Mouse (Mus musculus) forebrain, embryonic 16.5 days (tissue): ENCODE results near the gene Trp53tg5. TPM values are rescaled to one million over a fixed set of nuclear protein-coding genes. Genes with fewer than 3 reads are reported as not detected.

Experiments
- ATAC-seq: fragments of 200-750 bp; cut with Nextera tagmentation; 2 replicates; pipeline ENCODE4 v1.8.0; 2017; ENCODE audit warnings: mild to moderate bottlenecking, moderate library complexity
- H3K27ac ChIP-seq: fragments of 300-500 bp; sonication (generic); 2 replicates; pipeline ENCODE4 v1.5.1; 2014; ENCODE audit warnings: low read length, control low read depth
- H3K27me3 ChIP-seq: fragments of 300-500 bp; sonication (generic); replicated peaks from 2 replicates; pipeline ENCODE4 v1.6.1; 2014; ENCODE audit warnings: low read length; ENCODE audit not compliant: control insufficient read depth, insufficient read depth
- H3K36me3 ChIP-seq: fragments of 300-500 bp; sonication (generic); 2 replicates; pipeline ENCODE4 v1.6.1; 2014; ENCODE audit not compliant: control insufficient read depth, insufficient read depth
- H3K4me1 ChIP-seq: fragments of 300-500 bp; sonication (generic); replicated peaks from 2 replicates; pipeline ENCODE4 v1.6.1; 2014; ENCODE audit warnings: low read length; ENCODE audit not compliant: control insufficient read depth, insufficient read depth
- H3K4me2 ChIP-seq: fragments of 300-500 bp; sonication (generic); 2 replicates; pipeline ENCODE4 v1.6.1; 2014; ENCODE audit warnings: mild to moderate bottlenecking, low read length, control low read depth
- H3K4me3 ChIP-seq: fragments of 300-500 bp; sonication (generic); replicated peaks from 2 replicates; pipeline ENCODE4 v1.5.1; 2014; ENCODE audit warnings: mild to moderate bottlenecking, low read length, control low read depth
- H3K9ac ChIP-seq: fragments of 300-500 bp; sonication (generic); replicated peaks from 2 replicates; pipeline ENCODE4 v1.6.1; 2014; ENCODE audit warnings: low read depth, low read length, control low read depth
- H3K9me3 ChIP-seq: fragments of 300-500 bp; sonication (generic); 2 replicates; pipeline ENCODE4 v1.6.1; 2016; ENCODE audit warnings: low read length; ENCODE audit not compliant: control insufficient read depth
- WGBS: fragments of 180-500 bp; shearing (Covaris S2); extraction: QIAGEN DNeasy Blood & Tissue Kit; methylation state at CpG from one replicate; pipeline ENCODE4 v1.1.7; 2014; 5-methylcytosine and 5-hydroxymethylcytosine counted together
- polyA plus RNA-seq: library from polyadenylated mRNA; unstranded; fragments of >200 nt; fragmentation: Nextera tagmentation; extraction: Ambion mirVana; gene quantifications from 2 replicates; pipeline ENCODE4 v1.2.1, GENCODE M21; 2015

The Trp53tg5 gene
- polyA plus RNA-seq, 1 experiment from 2014 or later = not detected

DNA sequence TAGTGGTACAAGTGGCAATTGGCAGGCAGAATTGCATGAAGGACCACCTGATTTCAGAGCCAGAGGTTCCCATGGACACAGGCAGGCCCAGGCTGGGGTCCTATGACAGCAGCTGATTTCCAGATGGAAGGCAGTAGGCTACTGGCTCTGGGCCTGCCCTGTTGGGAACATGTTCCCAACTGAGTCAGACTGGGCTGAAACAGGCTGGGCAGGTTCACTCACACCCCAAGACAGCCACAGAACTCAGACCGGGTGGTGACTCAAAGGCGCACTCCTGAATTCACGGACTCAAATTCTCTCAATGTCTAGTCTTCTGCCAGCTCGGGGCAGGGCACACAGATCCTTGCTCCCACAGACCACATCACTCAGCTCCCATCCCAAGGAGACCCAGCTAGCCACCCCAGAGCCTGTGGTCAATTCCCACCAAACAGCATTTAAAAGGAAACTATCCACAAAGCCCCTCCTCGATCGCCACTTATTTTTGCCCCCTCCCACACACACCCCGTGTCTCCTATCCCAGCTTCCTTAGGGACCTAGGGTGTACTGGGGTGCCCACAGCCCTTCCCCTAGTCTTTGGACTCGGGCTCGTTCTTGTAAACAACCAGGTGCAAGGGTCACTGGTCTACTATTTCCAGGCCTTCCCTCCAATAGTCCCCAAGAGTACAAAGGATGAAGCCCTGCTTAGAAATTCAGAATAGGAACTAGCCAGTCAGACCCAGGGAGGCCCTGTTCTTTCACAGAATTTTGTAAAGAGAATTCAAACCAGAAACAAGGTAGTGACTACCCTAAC, 41.7 kb downstream of the Trp53tg5 start:
- H3K9ac ChIP-seq = no peak overlapping the region
- no peak overlapping the region for H3K4me2 ChIP-seq
- H3K27ac ChIP-seq = no peak overlapping the region
- H3K9me3 ChIP-seq = no peaks in the 10 kb centered on the region
- no peak overlapping the region for H3K4me3 ChIP-seq
- ATAC-seq = no peak
- H3K4me1 ChIP-seq = no peaks in the 10 kb centered on the region
- H3K36me3 ChIP-seq = no peaks in the 10 kb centered on the region
- WGBS = 64% methylated on average over 9 of the region's 9 CpGs
- no peaks in the 10 kb centered on the region for H3K27me3 ChIP-seq

DNA sequence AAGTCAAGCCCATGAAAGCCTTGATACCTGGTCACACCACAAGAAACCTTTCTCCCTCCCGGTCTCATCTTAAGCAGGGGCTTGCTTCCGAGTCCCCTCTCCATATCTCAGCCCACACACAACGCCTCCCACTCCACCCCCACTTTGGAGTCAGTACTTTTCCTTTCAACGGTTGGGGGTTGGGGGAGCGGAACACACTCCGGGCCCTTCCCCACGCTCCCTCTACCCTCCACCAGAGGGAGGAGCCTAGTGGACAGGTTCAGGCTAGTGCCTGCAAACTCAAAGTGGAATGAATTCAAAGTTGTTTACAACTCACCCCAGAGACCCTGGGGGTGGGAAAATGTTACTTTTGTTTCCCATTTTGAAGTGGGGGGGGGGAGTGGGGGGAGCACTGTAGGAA, 42.8 kb downstream of the Trp53tg5 start:
- Histone ChIP-seq H3K9ac (no peak overlapping the region), H3K4me1 (no peaks in the 10 kb centered on the region), H3K4me3 (no peak overlapping the region), H3K27ac (no peak overlapping the region), H3K27me3 (no peaks in the 10 kb centered on the region), H3K36me3 (no peaks in the 10 kb centered on the region), H3K9me3 (no peaks in the 10 kb centered on the region), H3K4me2 (no peak overlapping the region)
- no peak for ATAC-seq
- WGBS = 14% methylated on average over 7 of the region's 7 CpGs

DNA sequence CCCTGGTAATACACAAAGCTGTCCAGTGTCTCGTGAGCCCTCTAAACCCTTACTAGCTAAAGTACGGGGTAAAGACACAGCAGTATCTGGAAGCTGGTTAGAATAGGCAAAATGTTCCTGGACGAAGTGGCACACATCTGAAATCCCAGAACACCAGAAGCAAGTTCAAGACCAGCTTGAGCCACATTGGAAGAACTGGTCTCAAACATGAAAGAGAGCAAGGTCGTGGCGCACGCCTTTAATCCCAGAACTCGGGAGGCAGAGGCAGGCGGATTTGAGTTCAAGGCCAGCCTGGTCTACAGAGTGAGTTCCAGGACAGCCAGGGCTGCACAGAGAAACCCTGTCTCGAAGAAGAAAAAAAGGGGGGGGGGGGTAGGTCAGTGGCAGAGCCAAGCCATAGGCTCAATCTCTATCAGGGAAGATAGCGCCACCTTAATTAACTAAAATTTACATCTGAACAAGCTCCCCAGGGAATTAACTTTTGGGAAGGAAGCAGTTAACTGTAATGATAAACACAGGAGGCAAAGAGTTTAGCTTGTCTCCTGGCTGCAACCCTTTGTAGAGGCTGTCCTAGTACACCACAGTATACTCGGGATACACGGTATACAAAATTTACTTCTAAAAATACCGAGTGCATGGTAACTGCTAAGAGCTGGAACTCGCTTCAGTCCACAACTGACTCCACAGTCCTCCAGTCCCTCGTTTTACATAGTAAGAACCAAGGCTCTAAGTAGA, 43.5 kb downstream of the Trp53tg5 start:
- Histone ChIP-seq H3K9ac (no peak overlapping the region), H3K27me3 (no peaks in the 10 kb centered on the region), H3K4me1 (0 out of 2 replicates have a peak, but pooled peaks cover 2% of the 10 kb centered on the region), H3K27ac (no peak overlapping the region), H3K36me3 (no peaks in the 10 kb centered on the region), H3K4me3 (no peak overlapping the region), H3K9me3 (no peaks in the 10 kb centered on the region), H3K4me2 (no peak overlapping the region)
- 41% methylated on average over 15 of the region's 15 CpGs for WGBS
- ATAC-seq = no peak

DNA sequence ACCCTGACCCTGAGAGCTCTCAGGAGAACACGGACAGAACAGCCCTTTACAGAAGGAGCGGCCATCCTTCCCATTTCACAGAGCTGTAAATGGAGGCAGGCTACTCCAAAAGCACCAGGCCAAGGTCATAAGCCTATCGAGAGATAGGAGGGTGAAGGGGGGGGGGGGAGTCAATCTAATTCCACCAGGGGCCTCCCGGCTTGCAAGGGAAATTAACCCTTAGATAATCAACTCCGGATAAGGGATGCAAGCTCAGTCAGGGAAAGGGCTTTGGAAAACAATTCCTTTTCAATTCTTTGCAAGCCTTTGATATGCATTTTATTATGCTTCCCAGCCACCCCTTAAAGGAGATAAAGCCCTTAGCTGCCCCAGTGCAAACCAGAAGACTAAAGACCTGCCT, 45.1 kb downstream of the Trp53tg5 start:
- no peak overlapping the region for H3K9ac ChIP-seq
- H3K36me3 ChIP-seq = no peaks in the 10 kb centered on the region
- H3K9me3 ChIP-seq = no peaks in the 10 kb centered on the region
- no peak overlapping the region for H3K27ac ChIP-seq
- H3K4me2 ChIP-seq = no peak overlapping the region
- 43% methylated on average over 5 of the region's 5 CpGs for WGBS
- no peak overlapping the region for H3K4me3 ChIP-seq
- H3K27me3 ChIP-seq = no peaks in the 10 kb centered on the region
- no peak for ATAC-seq
- H3K4me1 ChIP-seq = 0 out of 2 replicates have a peak, but pooled peaks cover 2% of the 10 kb centered on the region

DNA sequence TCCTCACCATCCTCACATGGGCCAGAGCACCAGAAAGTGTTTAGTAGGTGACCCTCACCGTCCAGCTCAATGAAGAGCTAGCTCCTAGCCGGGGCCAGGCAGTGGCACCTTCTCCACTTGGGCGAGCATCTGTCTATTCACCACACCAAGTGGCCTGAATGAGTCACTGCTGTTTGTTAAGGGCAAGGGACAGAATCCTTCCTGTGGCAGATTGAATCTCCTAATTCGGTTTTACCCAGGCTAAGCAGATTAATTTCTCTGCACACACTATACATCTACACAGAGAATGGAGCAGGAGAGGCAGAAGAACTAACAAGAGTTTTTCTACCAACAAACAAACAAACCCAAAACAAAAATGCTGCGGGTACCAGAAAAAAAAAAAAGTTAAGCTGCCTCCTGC, 46.6 kb downstream of the Trp53tg5 start:
- Histone ChIP-seq H3K4me3 (no peak overlapping the region), H3K4me1 (0 out of 2 replicates have a peak, but pooled peaks cover 2% of the 10 kb centered on the region), H3K9ac (no peak overlapping the region), H3K4me2 (no peak overlapping the region), H3K27me3 (no peaks in the 10 kb centered on the region), H3K27ac (no peak overlapping the region), H3K9me3 (no peaks in the 10 kb centered on the region), H3K36me3 (no peaks in the 10 kb centered on the region)
- ATAC-seq = no peak
- 78% methylated on average over 5 of the region's 5 CpGs for WGBS

DNA sequence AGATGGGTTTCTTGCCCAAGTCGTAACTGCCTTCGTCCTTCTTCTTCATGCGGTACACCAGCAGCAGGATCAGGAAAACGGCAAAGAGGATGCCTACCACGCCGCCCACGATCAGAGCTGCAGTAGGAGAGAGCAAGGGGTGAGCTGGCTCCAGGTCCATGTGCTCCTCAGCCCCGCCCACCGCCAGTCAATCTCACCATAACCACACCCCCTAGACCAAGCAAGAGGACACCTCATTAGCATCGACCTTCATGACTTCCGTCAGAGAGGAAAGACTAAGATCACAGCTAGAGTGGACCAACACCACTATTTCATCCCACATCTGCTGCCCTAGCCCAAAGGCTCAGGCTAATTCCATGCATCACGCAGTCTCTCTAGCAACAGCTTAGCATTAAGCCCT, 47.4 kb downstream of the Trp53tg5 start:
- 31% methylated on average over 12 of the region's 12 CpGs for WGBS
- H3K27ac ChIP-seq = no peak overlapping the region
- ATAC-seq = no peak

DNA sequence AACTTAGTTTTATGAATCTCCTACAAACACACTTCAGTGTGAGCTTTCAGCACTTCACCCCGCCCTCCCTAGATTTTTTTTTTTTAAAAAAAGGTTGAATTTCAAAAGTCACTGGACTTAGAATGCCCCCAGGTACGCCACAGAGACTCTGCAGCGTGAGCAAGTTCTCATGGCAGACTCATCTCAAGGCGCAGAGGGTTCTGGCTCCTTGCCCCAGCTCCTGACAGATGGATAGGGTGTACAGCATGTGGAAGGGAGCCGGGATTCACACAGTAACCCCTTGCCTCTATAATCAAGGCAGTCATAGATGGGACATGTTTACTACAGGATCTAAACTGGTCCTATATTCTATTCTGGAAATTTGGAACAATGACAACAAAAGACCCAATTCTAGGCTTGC, 48.1 kb downstream of the Trp53tg5 start:
- Histone ChIP-seq H3K36me3 (no peaks in the 10 kb centered on the region), H3K27me3 (no peaks in the 10 kb centered on the region), H3K27ac (no peak overlapping the region), H3K9me3 (no peaks in the 10 kb centered on the region), H3K4me3 (no peak overlapping the region), H3K4me2 (no peak overlapping the region), H3K4me1 (0 out of 2 replicates have a peak, but pooled peaks cover 2% of the 10 kb centered on the region), H3K9ac (no peak overlapping the region)
- ATAC-seq = no peak
- 77% methylated on average over 5 of the region's 5 CpGs for WGBS

More for the DNA sequence above, 47.4 kb downstream of the Trp53tg5 start:
- Histone ChIP-seq H3K9me3 (no peaks in the 10 kb centered on the region), H3K9ac (no peak overlapping the region), H3K4me1 (0 out of 2 replicates have a peak, but pooled peaks cover 2% of the 10 kb centered on the region), H3K4me2 (no peak overlapping the region), H3K27me3 (no peaks in the 10 kb centered on the region), H3K4me3 (no peak overlapping the region), H3K36me3 (no peaks in the 10 kb centered on the region)

DNA sequence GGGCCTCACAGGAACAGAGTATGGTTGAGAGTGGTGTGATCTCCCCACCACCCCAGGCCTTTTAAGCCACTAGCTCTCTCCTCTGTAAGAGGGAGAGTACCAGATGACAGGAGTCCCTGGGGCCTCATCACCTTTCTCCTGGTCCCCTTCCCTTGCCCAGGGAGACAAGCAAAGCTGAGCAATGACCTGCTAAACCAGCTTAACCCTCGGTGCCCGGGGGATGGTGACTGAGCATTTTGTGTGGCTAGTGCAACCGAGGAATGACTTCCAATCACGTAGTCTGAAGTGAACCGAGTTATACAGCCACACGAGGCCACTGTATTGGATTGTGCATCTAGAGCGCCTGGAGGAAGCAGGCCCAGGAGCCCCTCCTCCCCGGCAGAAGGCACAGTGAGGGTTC, 49.1 kb downstream of the Trp53tg5 start:
- Histone ChIP-seq H3K9me3 (no peaks in the 10 kb centered on the region), H3K4me3 (no peak overlapping the region), H3K27me3 (no peaks in the 10 kb centered on the region), H3K9ac (no peak overlapping the region), H3K4me1 (0 out of 2 replicates have a peak, but pooled peaks cover 2% of the 10 kb centered on the region), H3K4me2 (no peak overlapping the region), H3K27ac (no peak overlapping the region), H3K36me3 (no peaks in the 10 kb centered on the region)
- ATAC-seq = no peak
- 95% methylated on average over 8 of the region's 8 CpGs for WGBS

DNA sequence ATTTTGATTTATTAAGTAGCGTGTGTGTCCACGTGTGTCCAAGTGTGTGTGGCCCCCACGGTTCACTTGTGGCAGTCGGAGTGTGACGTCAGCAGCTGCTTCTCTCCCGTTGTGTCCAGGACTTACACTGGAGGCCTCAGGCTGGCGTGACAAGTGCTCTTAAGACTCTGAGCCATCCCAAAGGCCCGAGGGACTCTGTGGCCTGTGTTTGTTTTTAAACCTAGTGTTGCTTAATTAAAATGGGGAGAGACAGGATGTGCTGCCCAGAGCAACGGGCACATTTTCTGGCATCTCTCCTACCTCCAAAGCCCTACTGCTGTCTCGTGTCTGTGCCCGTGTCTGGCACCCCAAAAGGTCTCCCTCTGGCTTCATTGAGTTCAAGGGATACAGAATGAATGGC, 50.1 kb downstream of the Trp53tg5 start:
- Histone ChIP-seq H3K27me3 (no peaks in the 10 kb centered on the region), H3K4me2 (no peak overlapping the region), H3K4me3 (no peak overlapping the region), H3K4me1 (0 out of 2 replicates have a peak, but pooled peaks cover 2% of the 10 kb centered on the region), H3K27ac (no peak overlapping the region), H3K36me3 (no peaks in the 10 kb centered on the region), H3K9me3 (no peaks in the 10 kb centered on the region), H3K9ac (no peak overlapping the region)
- 93% methylated on average over 11 of the region's 11 CpGs for WGBS
- ATAC-seq = no peak
